Mouse (Mus musculus) hindbrain, embryonic 15.5 days (tissue): ENCODE results near the gene Nop56. TPM values are rescaled to one million over a fixed set of nuclear protein-coding genes. Genes with fewer than 3 reads are reported as not detected.

Experiments
- ATAC-seq: fragments of 200-750 bp; cut with Nextera tagmentation; 2 replicates; pipeline ENCODE4 v1.8.0; 2017; ENCODE audit warnings: low read depth, moderate number of reproducible peaks, moderate TSS enrichment; ENCODE audit not compliant: low FRiP score
- H3K27ac ChIP-seq: fragments of 300-500 bp; sonication (generic); replicated peaks from 2 replicates; pipeline ENCODE4 v1.5.1; 2015; ENCODE audit warnings: mild to moderate bottlenecking, inconsistent platforms
- H3K27me3 ChIP-seq: fragments of 300-500 bp; sonication (generic); 2 replicates; pipeline ENCODE4 v1.6.1; 2015; ENCODE audit warnings: control low read depth, inconsistent platforms
- H3K36me3 ChIP-seq: fragments of 300-500 bp; sonication (generic); 2 replicates; pipeline ENCODE4 v1.6.1; 2015; ENCODE audit warnings: control low read depth, inconsistent platforms
- H3K4me1 ChIP-seq: fragments of 300-500 bp; sonication (generic); replicated peaks from 2 replicates; pipeline ENCODE4 v1.6.1; 2015; ENCODE audit warnings: control low read depth, inconsistent platforms
- H3K4me2 ChIP-seq: fragments of 300-500 bp; sonication (generic); 2 replicates; pipeline ENCODE4 v1.6.1; 2015; ENCODE audit warnings: moderate library complexity, mild to moderate bottlenecking, inconsistent platforms
- H3K4me3 ChIP-seq: fragments of 300-500 bp; sonication (generic); 2 replicates; pipeline ENCODE4 v1.5.1; 2015; ENCODE audit warnings: mild to moderate bottlenecking, inconsistent platforms
- H3K9ac ChIP-seq: fragments of 300-500 bp; sonication (generic); 2 replicates; pipeline ENCODE4 v1.6.1; 2015; ENCODE audit warnings: inconsistent platforms
- H3K9me3 ChIP-seq: fragments of 300-500 bp; sonication (generic); 2 replicates; pipeline ENCODE4 v1.6.1; 2016; ENCODE audit warnings: control low read depth, inconsistent platforms
- WGBS: fragments of 180-500 bp; shearing (Covaris S2); methylation state at CpG from one replicate; pipeline ENCODE4 v1.1.7; 2015; 5-methylcytosine and 5-hydroxymethylcytosine counted together
- polyA plus RNA-seq: library from polyadenylated mRNA; unstranded; fragments of >200 nt; fragmentation: Nextera tagmentation; extraction: Ambion mirVana; gene quantifications from 2 replicates; pipeline ENCODE4 v1.2.1, GENCODE M21; 2015

Nop56 gene
- polyA plus RNA-seq, 1 experiment from 2014 or later, result 240 TPM

- peak overlapping the region; percentile 78 for H3K9ac ChIP-seq
- H3K27me3 ChIP-seq, result no peaks in the 10 kb centered on the region
- no peak overlapping the region for H3K27ac ChIP-seq
- no peaks in the 10 kb centered on the region for H3K9me3 ChIP-seq
- H3K36me3 ChIP-seq, result no peaks in the 10 kb centered on the region
- peaks cover 38% of the 10 kb centered on the region for H3K4me1 ChIP-seq
- ATAC-seq, result peak; percentile 8; the same call in 1 of the 2 replicates
- peak overlapping the region; percentile 83 for H3K4me2 ChIP-seq
- peak overlapping the region; percentile 66 for H3K4me3 ChIP-seq
- 2% methylated on average over 20 of the region's 20 CpGs for WGBS
Observed at GRCm38 (mm10) chr2:130296134-130296745, 22.0 kb downstream of the Nop56 start.

DNA sequence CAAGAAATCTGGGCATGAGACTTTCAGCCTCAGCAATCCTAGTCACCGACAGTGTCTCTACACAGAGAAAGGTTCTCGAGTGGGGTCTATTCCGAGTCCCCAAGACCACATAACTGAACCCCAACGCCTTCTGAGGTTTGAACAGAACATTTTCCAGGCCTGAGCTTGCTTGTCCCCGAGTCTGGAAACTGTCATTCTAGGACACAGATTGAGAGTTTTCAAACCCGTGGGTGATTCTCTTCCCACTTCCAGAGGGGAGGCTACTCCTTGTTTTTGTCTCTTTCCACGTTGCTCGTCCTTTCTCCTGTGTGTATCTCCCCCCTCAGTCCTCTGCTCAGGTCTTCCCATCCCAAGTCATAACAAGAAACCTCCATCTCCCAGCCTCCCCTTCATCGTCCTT is 23.4 kb downstream of the Nop56 start:
- no peaks in the 10 kb centered on the region for H3K9me3 ChIP-seq
- 83% methylated on average over 9 of the region's 9 CpGs for WGBS
- H3K27ac ChIP-seq, result no peak overlapping the region
- H3K4me2 ChIP-seq, result no peak overlapping the region
- H3K4me3 ChIP-seq, result no peak overlapping the region
- H3K36me3 ChIP-seq, result no peaks in the 10 kb centered on the region
- no peaks in the 10 kb centered on the region for H3K27me3 ChIP-seq
- no peak overlapping the region for H3K9ac ChIP-seq
- no peak for ATAC-seq
- H3K4me1 ChIP-seq, result peaks cover 33% of the 10 kb centered on the region

DNA sequence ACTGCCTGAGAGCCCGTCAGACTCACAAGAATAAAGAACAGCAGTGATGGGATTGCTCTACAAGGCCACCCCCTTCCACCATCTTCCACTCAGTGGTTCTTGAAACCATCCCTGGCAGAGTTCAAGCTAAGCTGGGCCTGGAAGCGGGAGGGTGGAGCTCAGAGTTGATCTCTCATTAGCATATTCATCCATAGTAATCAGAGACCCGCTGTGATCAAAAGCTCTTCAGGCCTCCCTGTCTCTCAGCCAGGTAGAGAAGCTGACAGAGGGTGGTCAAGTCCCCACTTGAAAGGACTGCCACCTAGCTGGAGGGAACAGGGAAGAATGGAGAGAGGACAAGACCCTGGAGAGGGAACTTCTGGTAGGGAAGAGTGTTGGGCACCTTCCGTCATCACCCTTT is 28.8 kb downstream of the Nop56 start:
- Histone ChIP-seq H3K36me3 (no peaks in the 10 kb centered on the region), H3K4me2 (no peak overlapping the region), H3K9me3 (no peaks in the 10 kb centered on the region), H3K27me3 (no peaks in the 10 kb centered on the region), H3K4me1 (no peaks in the 10 kb centered on the region), H3K9ac (no peak overlapping the region), H3K4me3 (no peak overlapping the region), H3K27ac (no peak overlapping the region)
- no peak for ATAC-seq
- 44% methylated on average over 4 of the region's 4 CpGs for WGBS

DNA sequence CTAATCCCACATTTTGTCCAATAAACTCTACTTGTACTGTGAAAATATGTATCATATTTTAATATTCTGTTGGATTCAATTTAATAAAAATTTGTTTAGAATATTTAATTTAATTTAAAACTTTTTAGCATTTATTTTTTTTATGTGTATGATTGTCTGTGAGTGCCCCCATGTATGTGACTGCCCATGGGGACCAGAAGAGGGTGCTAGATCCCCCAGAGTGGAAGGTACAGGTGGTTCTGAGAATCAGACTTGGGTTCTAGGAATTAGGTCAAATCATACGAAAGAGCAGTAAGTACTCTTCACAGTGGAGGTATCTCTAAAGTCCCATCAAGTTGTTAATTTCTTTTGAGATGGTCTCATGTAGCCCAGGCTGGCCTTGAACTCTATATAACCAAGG is 52.8 kb downstream of the Nop56 start:
- Histone ChIP-seq H3K4me1 (no peaks in the 10 kb centered on the region), H3K27ac (no peak overlapping the region), H3K27me3 (no peaks in the 10 kb centered on the region), H3K9me3 (no peaks in the 10 kb centered on the region), H3K9ac (no peak overlapping the region), H3K36me3 (no peaks in the 10 kb centered on the region), H3K4me2 (no peak overlapping the region), H3K4me3 (no peak overlapping the region)
- ATAC-seq, result no peak
- 68% methylated on average over 1 of the region's 1 CpGs for WGBS

Other genes with a start within 250 kb of the Nop56 start
- 0.59 TPM in 1 of 2 replicates, not detected in the other for gene Tgm6, start 162.0 kb upstream of the Nop56 start, polyA plus RNA-seq
- gene Snrpb, start 95.0 kb upstream of the Nop56 start, polyA plus RNA-seq, result 326 and 337 TPM in 2 replicates
- not detected in 2 replicates for gene Tmc2, start 79.2 kb upstream of the Nop56 start, polyA plus RNA-seq
- gene Idh3b, start 10.1 kb downstream of the Nop56 start, polyA plus RNA-seq, result 183 and 194 TPM in 2 replicates
- 7.0 and 7.5 TPM in 2 replicates for gene Ebf4, start 20.7 kb downstream of the Nop56 start, polyA plus RNA-seq
- 29.0 and 32.6 TPM in 2 replicates for gene Cpxm1, start 123.1 kb downstream of the Nop56 start, polyA plus RNA-seq
- gene Gm28372, start 130.8 kb downstream of the Nop56 start, polyA plus RNA-seq, result 0.12 and 0.26 TPM in 2 replicates
- 0.38 and 0.97 TPM in 2 replicates for gene 1700020A23Rik, start 130.8 kb downstream of the Nop56 start, polyA plus RNA-seq
- gene Tmem239, start 132.0 kb downstream of the Nop56 start, polyA plus RNA-seq, result 0.36 TPM in 1 of 2 replicates, not detected in the other
- 102 and 105 TPM in 2 replicates for gene Vps16, start 149.9 kb downstream of the Nop56 start, polyA plus RNA-seq
- 12.5 and 13.2 TPM in 2 replicates for gene Pced1a, start 150.3 kb downstream of the Nop56 start, polyA plus RNA-seq
- 133 and 145 TPM in 2 replicates for gene Ptpra, start 175.8 kb downstream of the Nop56 start, polyA plus RNA-seq